Mouse (Mus musculus) spleen, adult 2 months (tissue): ENCODE data around the gene Ppa1.

Source experiments
- CTCF ChIP-seq: fragments of 200-500 bp; IDR thresholded peaks from 2 replicates; pipeline ENCODE4 v1.5.1; 2011; ENCODE audit warnings: mild to moderate bottlenecking, inconsistent platforms; ENCODE audit not compliant: insufficient read depth, insufficient read length, insufficient replicate concordance; ENCODE audit errors: extremely low read depth
- POLR2A ChIP-seq: fragments of 200-500 bp; IDR thresholded peaks from 2 replicates; pipeline ENCODE4 v1.6.1; 2011; ENCODE audit warnings: low read depth, low read length, inconsistent platforms

GRCm38 (mm10) chr10:61670758-61671157 lies 22.4 kb downstream of the Ppa1 start:
- no peak for TF ChIP-seq CTCF
- TF ChIP-seq POLR2A, result no peak
